Mouse (Mus musculus) WW6 (cell line): ENCODE data around the gene Atf1.
A peak's percentile ranks its signal among the peaks of the same experiment; 100 is the strongest.

Source experiments
- DNase-seq: peaks from one replicate; pipeline ENCODE4 v3.0.0-alpha.2; 2013; ENCODE audit warnings: low read depth, low spot score

The Atf1 gene

DNA sequence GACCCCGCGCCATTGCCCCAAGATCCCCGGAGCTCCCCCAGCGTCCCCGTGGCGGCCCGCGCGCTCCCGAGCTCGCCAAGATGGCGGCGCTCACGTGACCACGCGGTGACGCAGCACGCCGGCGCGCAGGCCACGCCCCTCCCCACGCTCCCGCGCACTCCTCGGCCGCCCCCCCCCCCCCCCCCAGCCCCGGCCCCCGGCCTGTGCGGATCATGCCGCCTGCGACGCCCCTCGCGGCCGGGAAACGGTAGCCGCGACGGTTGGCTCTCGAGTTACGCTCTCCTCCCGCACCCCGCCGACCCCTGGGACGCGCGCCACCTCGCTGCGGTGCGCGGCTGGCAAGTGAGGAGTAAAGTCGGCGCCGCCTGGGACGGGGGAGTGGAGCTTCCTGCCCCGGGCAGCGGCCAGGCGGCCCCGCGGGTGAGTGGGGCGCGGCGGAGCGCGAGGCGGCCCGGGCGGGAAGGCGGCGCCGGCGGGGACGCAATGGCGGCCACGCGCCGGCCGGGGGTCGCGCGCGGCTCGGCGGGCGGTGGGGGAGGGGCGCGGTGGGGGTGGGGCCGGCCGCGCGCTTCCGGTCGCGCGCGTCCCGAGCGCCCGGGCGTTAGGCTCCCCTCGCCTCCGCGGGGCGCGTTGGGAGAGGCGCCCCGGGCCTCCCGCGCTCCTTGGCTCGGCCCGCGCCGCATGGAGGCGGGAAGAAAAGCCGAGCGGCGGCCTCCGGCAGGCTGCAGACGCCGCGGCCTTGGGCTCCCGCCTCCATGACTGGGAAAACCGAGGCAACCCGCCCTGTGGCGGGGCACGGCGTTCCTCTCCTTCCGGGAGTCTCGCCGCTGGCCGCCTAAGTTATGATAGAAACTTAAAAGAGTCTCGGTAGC is at the start of gene Atf1:
Gene Atf1, plus strand, starts transcription at position 157 of the 872 bp plus-strand sequence.
- DNase-seq: peak; percentile 58

DNA sequence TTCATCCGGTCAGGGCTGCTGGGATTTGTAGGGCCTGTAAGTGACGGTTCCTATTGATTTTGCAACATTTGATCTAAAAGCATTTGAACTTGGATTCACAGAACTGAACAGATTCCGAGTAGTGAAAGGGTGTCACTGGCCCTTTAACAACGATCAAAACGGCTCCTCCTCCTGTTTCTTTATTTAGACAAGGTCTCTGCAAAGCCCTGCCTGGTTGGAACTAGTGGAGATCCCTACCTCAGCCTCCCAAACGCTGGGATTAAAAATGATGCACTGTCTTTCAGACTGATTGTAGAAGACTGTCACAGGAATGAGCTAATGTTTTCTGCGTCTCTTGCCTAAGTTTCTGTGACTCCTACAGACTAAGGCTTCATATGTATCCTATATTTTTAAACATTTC is 49.1 kb upstream of the Atf1 start:
- no peak for DNase-seq

DNA sequence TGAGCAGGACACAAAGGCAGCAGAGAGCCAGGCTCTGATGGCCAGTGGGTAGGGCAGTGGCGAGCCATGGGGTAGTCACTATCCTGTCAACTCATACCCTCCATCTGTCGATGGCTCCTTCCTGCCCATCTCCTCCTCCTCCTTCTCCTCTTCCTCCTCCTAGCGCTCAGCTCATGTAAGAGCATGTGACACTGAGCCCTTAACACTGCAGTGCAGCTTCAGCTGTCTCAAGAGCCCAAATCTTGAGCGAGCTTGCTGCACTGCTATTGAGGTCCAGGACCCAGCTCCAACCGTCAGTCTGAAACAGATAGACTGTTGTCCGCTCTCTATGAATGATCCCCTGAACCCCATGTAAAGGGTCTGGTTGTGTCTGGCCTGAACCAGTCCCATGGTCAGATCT is 47.9 kb upstream of the Atf1 start:
- DNase-seq: no peak

DNA sequence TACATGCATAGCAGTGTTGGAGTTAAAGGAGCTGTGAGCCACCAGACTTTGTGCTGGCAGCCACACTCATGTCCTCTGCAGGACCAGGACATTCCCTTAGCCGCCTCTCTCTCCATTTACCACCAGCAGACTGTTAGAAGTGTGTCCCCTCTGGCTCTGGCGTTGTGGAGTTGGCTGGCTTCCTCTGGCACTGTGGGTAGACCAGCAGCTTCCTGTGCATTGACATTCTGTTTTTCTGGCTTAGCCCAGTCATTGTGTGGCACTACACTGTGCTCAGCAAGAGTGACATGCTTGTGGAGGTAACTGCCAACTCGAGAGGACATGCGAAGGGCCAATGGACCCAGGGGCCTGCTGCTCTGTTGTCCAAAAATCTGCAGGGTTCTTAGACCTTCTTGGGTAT is 47.4 kb upstream of the Atf1 start:
- no peak for DNase-seq

DNA sequence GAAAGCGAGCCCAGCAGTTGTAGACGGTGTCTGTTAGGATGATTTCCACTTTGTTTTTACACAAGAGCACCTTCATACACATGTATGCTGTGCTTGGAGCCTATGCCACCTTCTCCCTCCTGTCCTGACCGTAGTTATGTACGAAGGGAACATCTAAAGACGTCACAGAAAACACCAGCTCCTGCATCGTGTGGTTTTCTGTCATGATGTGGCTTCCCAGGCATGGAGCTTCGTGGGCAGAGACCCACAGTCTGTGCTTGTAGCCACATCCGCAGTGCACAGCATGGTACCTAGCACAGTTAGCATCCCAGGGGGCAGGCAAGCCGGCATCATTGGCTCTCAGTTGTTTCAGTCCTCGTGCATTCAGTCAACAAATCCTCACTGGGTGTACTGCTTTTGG is 45.8 kb upstream of the Atf1 start:
- DNase-seq: no peak

DNA sequence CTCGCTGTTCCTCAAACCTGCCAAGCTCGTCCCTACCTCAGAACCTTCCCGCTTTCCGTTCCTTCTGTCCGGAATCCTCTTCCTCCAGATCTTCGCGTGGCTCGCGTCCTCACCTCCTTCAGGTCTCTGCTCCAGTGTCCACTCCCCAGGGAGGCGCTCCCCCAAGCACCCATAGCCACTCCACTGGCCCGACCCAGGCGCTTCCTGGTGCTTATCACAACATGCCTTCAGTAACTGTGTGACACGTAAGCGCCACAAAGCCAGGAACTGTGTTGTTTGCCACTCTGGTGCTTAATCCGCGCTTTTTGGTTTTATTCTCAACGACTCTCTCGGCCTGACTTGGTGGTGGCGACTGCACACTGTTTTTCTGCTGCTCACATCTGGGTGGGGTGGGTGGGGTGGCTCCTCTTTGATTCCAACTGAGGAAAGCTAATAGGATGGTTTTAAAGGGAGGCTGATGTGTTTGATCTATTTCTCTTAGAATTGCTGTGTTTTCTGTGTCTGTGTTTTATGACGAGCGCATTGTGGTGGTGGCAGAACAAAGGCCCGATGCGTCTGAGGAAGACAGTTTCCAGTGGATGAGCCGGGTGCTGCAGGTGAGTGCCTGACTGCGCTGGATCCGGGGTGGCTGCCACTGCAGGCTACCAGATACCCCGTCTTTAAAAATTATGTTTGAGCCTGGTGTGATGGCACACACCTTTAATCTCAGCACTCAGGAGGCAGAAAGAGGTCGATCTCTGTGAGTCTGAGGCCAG is 44.9 kb upstream of the Atf1 start:
- no peak for DNase-seq

DNA sequence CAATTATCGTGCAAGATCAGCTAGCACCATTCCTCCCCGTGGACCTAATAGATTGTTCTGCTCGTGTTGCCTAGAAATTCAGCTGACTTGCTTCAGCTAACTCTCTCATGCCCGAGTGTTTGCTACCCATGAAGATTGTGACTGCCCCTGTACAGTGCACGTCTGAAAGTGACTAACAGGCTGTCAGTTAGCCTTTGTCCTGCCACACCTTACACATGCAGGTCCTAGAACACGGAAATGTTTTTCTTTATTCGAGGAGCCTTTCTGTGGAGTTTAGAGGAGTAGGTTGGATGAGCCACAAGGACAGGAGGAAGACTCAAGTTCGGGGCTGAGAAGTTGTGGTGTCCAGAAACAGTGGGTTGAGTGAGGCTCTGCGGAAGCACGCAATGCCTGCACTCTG is 44.1 kb upstream of the Atf1 start:
- DNase-seq: no peak

DNA sequence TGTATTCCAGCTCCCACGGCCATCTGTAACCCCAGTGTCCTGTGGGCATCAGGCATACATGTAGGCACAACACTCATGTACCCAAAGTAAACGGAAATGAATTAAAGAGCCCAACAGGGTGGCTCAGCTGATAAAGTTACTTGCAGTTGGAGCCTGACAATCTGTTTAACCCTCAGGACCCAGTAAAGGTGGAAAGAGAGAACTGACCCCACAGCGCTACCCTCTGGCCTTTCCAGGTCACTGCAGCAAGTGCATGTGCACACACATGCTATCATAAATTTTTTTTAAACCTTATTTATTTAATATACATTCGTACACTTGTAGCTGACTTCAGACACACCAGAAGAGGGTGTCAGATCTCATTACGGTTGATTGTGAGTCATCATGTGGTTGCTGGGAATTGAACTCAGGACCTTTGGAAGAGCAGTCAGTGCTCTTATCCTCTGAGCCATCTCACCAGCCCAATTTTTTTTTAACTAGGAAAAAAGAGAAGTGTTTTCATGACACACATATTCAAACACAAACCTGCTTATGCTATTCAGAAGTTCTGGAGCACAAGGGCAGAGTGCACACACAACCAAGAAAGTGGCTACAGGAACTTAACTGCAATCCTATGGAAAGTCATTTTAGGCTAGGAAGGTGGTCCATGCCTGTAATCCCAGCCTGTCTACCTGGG is 42.7 kb upstream of the Atf1 start:
- no peak for DNase-seq

DNA sequence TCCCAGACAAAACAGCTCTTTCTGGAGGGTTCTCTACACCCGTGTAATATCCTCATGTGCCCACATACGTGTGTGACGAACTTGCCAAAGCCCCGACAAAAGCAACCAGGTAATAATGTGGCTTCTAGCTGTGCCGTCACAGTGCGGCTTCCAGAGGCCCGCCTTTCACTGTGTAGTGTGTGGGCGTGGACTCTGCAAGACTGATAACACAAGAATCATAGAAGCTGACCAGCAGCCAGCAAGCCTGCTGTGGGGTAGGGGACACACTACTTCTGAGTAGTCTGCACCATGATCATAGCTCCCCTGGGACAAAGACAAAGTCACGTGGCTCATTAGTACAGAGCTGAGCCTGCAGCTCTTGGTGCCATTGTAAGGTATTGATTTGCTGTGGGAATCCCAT is 41.4 kb upstream of the Atf1 start:
- DNase-seq: no peak

DNA sequence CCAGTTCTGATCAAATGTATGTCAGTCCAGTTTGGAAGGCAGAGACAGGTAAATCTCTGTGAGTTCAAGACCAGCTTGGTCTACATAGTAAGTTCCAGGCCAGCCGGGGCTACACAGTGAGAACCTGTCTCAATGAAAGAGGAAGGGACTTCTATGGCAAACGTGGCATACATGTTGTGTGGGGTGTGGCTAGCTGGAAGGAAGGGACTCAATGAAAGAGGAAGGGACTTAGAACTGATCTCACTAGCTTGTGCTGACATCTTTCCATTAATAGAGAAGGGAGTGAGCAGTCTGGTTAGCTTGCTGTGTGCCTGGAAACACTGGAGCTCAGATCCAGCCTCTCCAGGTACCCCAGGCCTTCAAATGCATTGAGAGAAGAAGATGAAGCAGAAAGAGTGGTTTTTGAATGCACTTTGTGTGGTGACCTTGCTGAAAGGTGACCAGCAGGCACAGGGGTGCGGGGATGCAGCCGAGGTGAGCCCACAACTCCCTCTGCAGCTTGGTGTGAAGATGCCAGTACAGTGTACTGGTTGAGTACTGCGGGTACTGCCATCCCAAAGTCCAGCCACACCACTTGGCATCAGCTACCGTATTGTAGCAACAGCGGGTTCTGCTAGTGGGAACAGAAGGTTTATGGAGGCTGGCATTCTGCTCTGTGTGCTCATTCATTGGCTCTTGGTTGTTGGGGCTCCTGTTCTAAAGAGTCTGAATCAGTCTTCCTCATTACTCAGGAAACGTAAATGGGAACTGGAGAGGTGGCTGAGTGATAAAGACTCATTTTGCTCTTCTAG is 40.5 kb upstream of the Atf1 start:
- DNase-seq: no peak

DNA sequence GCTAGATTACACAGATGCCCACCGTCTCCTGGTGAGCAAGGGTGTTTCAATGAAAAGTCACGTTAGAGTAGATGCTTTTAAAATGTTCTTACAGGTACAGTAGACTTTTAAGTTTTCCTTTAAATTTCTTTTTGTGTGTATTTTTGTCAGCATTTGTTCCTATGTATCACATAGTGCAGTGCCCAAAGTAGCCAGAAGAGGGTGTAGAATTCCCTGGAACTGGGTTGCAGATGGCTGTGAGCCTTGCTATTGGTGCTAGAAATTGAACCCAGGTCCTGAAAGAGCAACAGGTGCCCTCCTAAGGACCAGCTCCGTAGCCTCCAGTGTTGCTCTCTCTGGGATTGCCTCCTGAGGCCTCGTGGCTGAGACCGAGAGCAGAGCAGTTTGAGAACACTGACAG is 39.1 kb upstream of the Atf1 start:
- no peak for DNase-seq

DNA sequence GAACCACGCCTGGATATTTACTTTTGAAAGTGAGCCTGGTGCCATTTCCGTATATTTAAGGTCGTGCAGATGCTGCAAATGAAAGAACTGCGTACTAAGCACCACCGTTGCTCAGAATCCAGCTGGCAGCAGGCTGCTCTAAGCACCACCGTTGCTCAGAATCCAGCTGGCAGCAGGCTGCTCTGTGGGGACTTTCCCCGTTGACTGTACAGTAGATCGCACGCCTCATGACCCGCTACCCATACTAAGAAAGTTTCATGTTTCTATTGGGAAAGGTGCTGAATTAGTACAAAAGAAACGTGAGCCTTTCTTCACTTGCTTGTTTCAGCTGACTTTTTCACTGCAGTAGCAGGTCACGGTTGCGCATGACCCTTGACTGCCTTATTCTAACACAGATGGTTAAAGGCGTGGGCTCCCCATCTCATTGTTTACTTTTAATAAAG is 38.6 kb upstream of the Atf1 start:
- DNase-seq: no peak

DNA sequence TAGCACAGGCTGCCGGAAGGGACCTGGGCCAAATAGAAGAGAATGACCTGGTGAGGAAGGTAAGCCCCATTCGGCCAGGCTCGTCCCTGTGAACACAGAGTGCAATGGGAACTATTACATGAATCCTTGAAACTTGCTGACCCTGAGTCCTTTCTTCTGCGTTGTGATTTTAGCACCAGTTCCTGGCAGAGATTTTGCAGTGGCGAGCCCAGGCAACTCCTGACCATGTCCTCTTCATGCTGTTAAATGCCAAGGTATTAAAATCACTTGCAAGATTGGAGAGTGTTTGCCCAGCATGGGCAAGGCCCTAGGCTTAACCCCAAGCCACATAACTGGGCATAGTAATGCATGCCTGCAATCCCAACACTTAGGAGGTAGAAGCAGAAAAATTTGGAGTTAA is 37.5 kb upstream of the Atf1 start:
- no peak for DNase-seq

DNA sequence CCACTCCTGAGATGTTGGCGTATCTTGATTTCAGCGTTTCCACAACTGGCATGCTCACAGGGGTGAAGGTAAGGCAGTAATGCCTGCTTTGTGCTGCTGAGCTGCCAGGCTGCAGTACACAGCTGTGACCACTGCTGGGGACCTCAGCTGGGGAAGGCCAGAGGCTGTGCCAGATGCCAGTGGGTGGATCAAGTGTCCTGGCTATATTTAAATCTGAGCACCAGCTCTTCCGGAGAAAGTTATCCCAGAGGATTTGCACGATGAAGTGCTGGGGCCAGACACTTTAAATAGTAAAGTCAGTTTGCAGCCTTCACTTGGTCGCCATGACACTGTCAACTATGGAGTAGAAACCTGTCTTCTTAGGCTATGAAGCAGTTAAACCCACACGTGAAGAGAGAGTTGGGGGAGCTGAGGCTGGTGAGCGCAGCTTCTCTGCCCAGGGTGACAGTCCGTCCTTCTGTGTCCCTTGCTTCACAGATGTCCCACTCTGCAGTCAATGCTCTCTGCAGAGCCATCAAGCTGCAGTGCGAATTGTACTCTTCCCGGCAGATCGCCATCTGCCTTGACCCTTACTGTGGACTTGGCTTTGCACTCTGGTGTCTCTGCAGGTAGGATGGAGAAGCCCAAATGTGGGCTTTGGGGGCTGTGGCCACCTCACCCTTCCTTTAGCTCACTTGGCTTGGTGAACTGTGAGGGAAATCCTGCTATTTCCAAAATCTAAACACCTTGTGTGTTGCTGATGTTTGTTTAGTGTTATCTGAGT is 28.5 kb upstream of the Atf1 start:
- DNase-seq: no peak

DNA sequence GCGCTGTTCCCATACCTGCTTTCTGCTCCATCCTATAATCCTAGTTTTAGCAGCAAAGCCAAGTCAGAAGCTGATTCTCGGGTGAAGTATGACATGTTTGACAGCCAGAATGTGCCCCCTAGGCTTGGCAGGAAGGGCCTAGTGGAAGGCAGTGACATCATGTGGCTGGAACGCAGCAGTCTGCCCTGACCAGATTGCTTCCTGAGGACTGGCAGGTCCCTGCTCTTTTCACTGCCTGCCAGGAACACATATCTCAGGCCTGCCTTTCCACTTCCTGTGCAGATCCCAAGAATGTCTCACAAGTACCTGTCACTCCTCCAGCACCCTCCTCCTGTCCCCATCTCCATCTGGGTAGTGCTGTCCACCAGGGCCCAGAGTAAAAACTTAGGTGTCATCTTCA is 27.8 kb upstream of the Atf1 start:
- no peak for DNase-seq

DNA sequence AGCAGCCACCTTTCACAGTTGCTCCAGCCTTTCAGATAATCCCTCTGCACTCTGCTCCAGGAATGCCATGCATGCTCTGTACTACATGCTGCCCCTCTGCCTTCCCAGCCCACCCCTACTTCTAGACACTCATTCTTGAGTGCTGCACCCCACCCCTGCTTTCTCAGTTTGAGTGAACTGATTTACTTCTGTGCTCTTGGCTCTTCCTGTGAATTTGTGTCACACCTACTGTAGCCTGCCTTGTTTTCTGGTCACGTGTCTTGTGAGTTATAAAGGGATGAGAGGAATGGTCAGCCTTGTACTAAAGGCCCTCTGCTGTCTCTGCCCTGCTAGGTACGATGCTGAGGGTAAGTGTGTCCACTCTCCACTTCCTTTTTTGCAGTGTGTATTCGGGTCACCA is 25.8 kb upstream of the Atf1 start:
- DNase-seq: no peak

DNA sequence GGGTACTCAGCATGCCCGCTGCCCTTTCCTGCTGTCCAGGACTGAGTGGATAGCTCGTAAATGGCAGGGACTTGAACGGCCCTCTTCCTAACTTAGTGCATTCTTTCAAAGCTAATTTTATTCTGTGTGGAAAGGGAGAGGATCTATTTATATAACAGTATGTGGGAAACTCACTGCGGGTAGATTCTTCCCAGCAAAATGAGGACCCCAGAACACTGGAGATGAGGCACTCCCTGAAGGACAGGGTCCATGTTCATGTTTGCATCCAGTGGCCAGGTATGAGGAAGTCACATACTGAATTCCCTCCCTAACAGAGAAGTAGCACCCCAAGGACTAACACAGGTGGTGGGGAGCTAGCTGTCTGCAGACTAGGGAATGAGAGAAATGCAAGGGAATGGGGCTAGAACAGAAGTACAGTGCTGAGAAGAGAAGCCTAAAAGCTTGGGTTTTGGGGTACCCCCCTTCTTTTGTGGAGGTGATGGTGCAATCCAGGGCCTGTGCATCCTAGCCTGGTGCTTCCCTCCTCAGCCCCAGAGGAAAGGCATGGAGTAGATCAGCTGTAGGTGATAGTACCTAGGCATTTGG is 25.1 kb upstream of the Atf1 start:
- no peak for DNase-seq

DNA sequence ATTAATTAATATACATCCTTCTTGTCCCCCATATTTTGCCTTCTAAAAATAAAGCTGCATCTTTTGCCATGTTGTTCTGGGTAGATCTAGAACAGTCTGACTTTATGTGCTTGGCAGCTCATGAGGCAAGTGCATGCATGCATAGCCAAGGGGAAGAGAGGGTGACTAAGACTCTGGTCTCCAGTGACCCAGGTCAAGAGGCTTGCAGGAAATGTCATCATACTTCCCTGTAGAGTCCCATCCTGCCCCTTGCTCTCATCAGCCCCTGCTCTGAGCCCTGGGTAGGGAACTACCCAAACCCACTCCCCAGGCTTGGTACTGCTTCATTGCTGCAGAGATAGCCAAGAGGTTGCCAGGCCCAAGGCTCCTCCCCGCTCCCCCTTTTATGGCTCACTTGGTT is 23.0 kb upstream of the Atf1 start:
- DNase-seq: no peak

DNA sequence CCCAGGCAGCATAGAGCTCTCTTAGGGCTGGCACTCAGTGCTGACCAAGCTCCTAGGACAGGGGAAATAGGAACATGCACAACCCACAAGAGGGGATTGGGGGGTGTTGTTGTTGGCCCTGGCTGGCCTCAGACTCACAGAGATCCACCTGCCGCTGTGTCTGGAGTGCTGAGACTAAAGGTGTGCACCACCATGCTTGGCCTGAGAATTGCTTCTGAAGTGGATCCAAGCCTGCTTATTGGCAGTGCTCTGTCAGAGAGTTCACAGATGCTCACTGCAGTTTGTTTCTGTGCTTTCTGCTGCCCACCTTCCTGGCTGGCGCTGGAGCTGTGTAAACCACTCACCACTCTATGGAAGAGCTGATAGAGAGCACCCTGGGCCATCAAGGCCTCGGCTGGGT is 17.6 kb upstream of the Atf1 start:
- no peak for DNase-seq

DNA sequence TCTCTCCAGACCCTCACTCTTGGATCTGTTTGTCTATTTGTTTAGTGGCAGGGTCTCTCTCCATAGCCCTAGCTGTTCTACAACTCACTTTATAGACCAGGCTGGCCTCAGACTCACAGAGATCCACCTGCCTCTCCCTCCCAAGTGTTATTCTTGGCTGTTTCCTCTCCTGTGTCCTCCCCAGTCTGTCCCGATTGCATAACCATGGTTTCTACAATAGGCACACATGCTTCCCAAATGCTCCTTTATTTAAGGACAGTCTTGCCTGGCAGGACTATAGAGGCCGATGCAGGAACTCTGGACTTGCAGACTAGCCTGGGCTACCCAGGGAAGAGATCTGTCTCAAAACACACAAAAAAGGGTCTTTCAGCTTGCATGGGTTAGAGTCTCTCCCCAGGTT is 14.3 kb upstream of the Atf1 start:
- DNase-seq: no peak

DNA sequence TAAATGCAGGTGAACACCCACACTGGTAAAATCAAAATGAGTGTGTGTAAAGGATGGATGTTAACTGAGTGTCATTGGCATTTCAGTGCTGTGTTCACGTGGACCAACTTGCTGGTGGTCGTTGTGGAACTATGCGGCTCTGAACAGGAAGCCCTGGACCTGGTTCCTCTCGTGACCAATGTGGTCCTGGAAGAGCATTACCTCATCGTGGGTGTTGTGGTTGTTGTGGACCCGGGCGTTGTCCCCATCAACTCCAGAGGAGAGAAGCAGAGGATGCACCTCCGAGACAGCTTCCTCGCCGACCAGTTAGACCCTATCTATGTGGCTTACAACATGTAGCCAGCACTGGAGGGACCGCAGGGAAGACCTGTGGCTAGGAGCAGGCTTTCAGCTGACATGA is 12.5 kb upstream of the Atf1 start:
- no peak for DNase-seq
